ENCODE assay signal across 10 mouse cellular contexts in genomic region chr6:21768745-21769446, GRCm38 (mm10).
A peak's percentile ranks its signal among the peaks of the same experiment; 100 is the strongest.
DNase-seq lines count a peak whose midpoint lies in the region; ATAC-seq and TF ChIP-seq lines count a peak whose summit lies in the region.
"Had no signal": no experiment of that assay in that cellular context is flagged by ENCODE, and none has a peak within 500 bp of the region (broad histone marks: within the 10 kb centered on the region; RNA-seq: fewer than 3 reads in every experiment).

No protein-coding gene starts in this region.

- H3K9me3 ChIP-seq in liver, embryonic 12.5 days (replicated peaks): no peaks in the 10 kb centered on the region
- no peaks in the 10 kb centered on the region for H3K9me3 ChIP-seq in midbrain, embryonic 13.5 days

- H3K4me3 ChIP-seq in kidney, adult 2 months (ENCODE audit: insufficient read depth, low read depth, low read length): no peak overlapping the region
- H3K4me3 ChIP-seq in lung, adult 2 months (replicated peaks; ENCODE audit: extremely low read depth, low read depth, low read length): no peak overlapping the region
- H3K4me3 ChIP-seq in liver, embryonic 12.5 days: no peak overlapping the region
- H3K4me3 ChIP-seq in midbrain, embryonic 13.5 days (replicated peaks): no peak overlapping the region
- H3K4me3 ChIP-seq: megakaryocyte, embryonic 14.5 days had no signal

- H3K27me3 ChIP-seq in kidney, adult 2 months (replicated peaks; ENCODE audit: control insufficient read depth, insufficient read depth, low read length): no peaks in the 10 kb centered on the region
- no peaks in the 10 kb centered on the region for H3K27me3 ChIP-seq in liver, embryonic 12.5 days (replicated peaks)
- H3K27me3 ChIP-seq in midbrain, embryonic 13.5 days: no peaks in the 10 kb centered on the region
- H3K27me3 ChIP-seq: megakaryocyte, embryonic 14.5 days; Patski had no signal

- 61% methylated on average over 9 of the region's 9 CpGs for WGBS in kidney, adult 2 months
- 31% methylated on average over 9 of the region's 9 CpGs for WGBS in lung, adult 2 months
- 79% methylated on average over 9 of the region's 9 CpGs for WGBS in liver, embryonic 12.5 days (ENCODE audit: insufficient replicate concordance)
- WGBS in midbrain, embryonic 13.5 days: 95% methylated on average over 9 of the region's 9 CpGs

- H3K36me3 ChIP-seq in kidney, adult 2 months (ENCODE audit: control insufficient read depth, insufficient read depth, low read length): no peaks in the 10 kb centered on the region; the same call in 1 of the 2 replicates
- H3K36me3 ChIP-seq in liver, embryonic 12.5 days: peaks cover 6% of the 10 kb centered on the region
- peaks cover 10% of the 10 kb centered on the region; the same call in 1 of the 2 replicates for H3K36me3 ChIP-seq in midbrain, embryonic 13.5 days

- no peaks in the 10 kb centered on the region for H3K4me1 ChIP-seq in kidney, adult 2 months (ENCODE audit: control insufficient read depth, insufficient read depth, low read length)
- no peaks in the 10 kb centered on the region for H3K4me1 ChIP-seq in lung, adult 2 months (ENCODE audit: control insufficient read depth, insufficient read depth, low read length)
- H3K4me1 ChIP-seq in liver, embryonic 12.5 days: no peaks in the 10 kb centered on the region
- no peaks in the 10 kb centered on the region for H3K4me1 ChIP-seq in midbrain, embryonic 13.5 days (replicated peaks)
- H3K4me1 ChIP-seq: megakaryocyte, embryonic 14.5 days had no signal

- no peak for ATAC-seq in liver, embryonic 12.5 days
- no peak for ATAC-seq in midbrain, embryonic 13.5 days
- ATAC-seq: Patski had no signal

- no peak for TF ChIP-seq POLR2A in kidney, adult 2 months (IDR thresholded peaks at IDR 0.05; ENCODE audit: low read depth, low read length)
- no peak for TF ChIP-seq POLR2A in lung, adult 2 months (IDR thresholded peaks at IDR 0.05; ENCODE audit: borderline replicate concordance, extremely low read depth, low read depth, low read length)

- no peak for TF ChIP-seq CTCF in kidney, adult 2 months (conservative IDR thresholded peaks at IDR 0.05; ENCODE audit: insufficient read depth, insufficient read length, low read depth, low read length)
- TF ChIP-seq CTCF in lung, adult 2 months (IDR thresholded peaks at IDR 0.05; ENCODE audit: insufficient read depth, low read length): no peak

- H3K4me2 ChIP-seq in liver, embryonic 12.5 days: no peak overlapping the region
- no peak overlapping the region for H3K4me2 ChIP-seq in midbrain, embryonic 13.5 days (replicated peaks)

- DNase-seq in adrenal gland, adult 2 months: peak; percentile 64
- no peak for DNase-seq in adrenal gland, adult 8-10 months
- peak; percentile 52 for DNase-seq in adrenal gland, postnatal 14 days
- DNase-seq in kidney, adult 2 months: peak; percentile 55
- DNase-seq in lung, adult 2 months: peak; percentile 3
- DNase-seq in thymus, postnatal 0 days (ENCODE audit: low spot score): no peak

- no peak overlapping the region for H3K9ac ChIP-seq in liver, embryonic 12.5 days
- H3K9ac ChIP-seq in midbrain, embryonic 13.5 days (replicated peaks): no peak overlapping the region

- H3K27ac ChIP-seq in kidney, adult 2 months (ENCODE audit: insufficient read depth, low read depth, low read length): no peak overlapping the region
- no peak overlapping the region for H3K27ac ChIP-seq in liver, embryonic 12.5 days
- H3K27ac ChIP-seq in midbrain, embryonic 13.5 days: no peak overlapping the region

Comparison
In these comparisons a context has a peak if more than half of its experiments do, and no peak if none do; other contexts are left out.
1. DNase-seq: peak in adrenal gland, adult 2 months (single experiment), adrenal gland, postnatal 14 days (single experiment), kidney, adult 2 months (single experiment) and lung, adult 2 months (single experiment); none in adrenal gland, adult 8-10 months (single experiment) and thymus, postnatal 0 days (single experiment).